Comparison of ENCODE assay signal across 8 mouse cellular contexts in the genomic region with DNA sequence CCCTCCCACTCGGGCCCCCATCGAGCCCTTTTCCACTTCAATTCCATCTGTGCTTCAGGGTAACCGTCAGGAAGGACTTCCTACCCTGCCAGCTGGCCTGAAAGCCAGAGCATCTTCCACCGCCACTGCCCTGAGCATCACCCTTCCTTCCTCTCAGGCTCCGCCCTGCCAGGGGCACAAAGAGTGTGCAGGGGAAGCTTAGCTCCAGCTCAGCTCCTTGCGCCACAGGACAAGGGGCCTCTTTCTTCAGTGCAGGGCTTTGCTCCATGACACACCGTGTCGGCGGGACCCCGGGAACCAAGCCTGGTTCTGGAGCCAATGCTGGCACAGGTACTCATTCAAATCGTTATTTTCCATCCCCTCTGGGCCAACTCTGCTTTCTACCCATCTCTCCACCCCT.
A peak's percentile ranks its signal among the peaks of the same experiment; 100 is the strongest.
DNase-seq lines count a peak whose midpoint lies in the region; ATAC-seq lines count a peak whose summit lies in the region.

No protein-coding gene starts in this region.

- H3K4me3 ChIP-seq in midbrain, embryonic 12.5 days: no peak overlapping the region
- no peak overlapping the region for H3K4me3 ChIP-seq in midbrain, embryonic 16.5 days (ENCODE audit: low read depth, low read length)

- peak; percentile 36 to 50 for DNase-seq in cerebellum, postnatal 14 days
- no peak for DNase-seq in cerebellum, adult 8-10 months
- peak; percentile 14 to 64 for DNase-seq in kidney, postnatal 25 days
- peak; percentile 60 for DNase-seq in retina, postnatal 1 day
- DNase-seq in MN1 (ENCODE audit: low spot score): no peak
- DNase-seq in right cerebral cortex, postnatal 36 days (ENCODE audit: low spot score in 2 of 2): no peak

- H3K9me3 ChIP-seq in midbrain, embryonic 12.5 days: no peaks in the 10 kb centered on the region
- no peaks in the 10 kb centered on the region for H3K9me3 ChIP-seq in midbrain, embryonic 16.5 days (replicated peaks; ENCODE audit: control insufficient read depth, low read length, poor library complexity, severe bottlenecking)

- peaks cover 29% of the 10 kb centered on the region for H3K4me1 ChIP-seq in midbrain, embryonic 12.5 days
- H3K4me1 ChIP-seq in midbrain, embryonic 16.5 days (ENCODE audit: control insufficient read depth, insufficient read depth, low read length): peaks cover 3% of the 10 kb centered on the region; the same call in 1 of the 2 replicates

- no peaks in the 10 kb centered on the region for H3K36me3 ChIP-seq in midbrain, embryonic 12.5 days
- H3K36me3 ChIP-seq in midbrain, embryonic 16.5 days (ENCODE audit: control insufficient read depth, insufficient read depth, low read length): no peaks in the 10 kb centered on the region

- 0 out of 2 replicates have a peak overlapping the region, but pooled peaks have one; percentile 6 for H3K9ac ChIP-seq in midbrain, embryonic 12.5 days (replicated peaks)
- H3K9ac ChIP-seq in midbrain, embryonic 16.5 days (ENCODE audit: low read depth, low read length): no peak overlapping the region

- peaks cover 82% of the 10 kb centered on the region for H3K27me3 ChIP-seq in midbrain, embryonic 12.5 days
- H3K27me3 ChIP-seq in midbrain, embryonic 16.5 days (ENCODE audit: control insufficient read depth, insufficient read depth, low read depth, low read length): peaks cover 5% of the 10 kb centered on the region

- peak overlapping the region; percentile 25; the same call in 1 of the 2 replicates for H3K4me2 ChIP-seq in midbrain, embryonic 12.5 days (replicated peaks)
- no peak overlapping the region for H3K4me2 ChIP-seq in midbrain, embryonic 16.5 days (ENCODE audit: low read length)

- no peak overlapping the region for H3K27ac ChIP-seq in midbrain, embryonic 12.5 days (replicated peaks)
- no peak overlapping the region for H3K27ac ChIP-seq in midbrain, embryonic 16.5 days (ENCODE audit: low read length)

- 24% methylated on average over 11 of the region's 11 CpGs for WGBS in midbrain, embryonic 12.5 days
- 20% methylated on average over 11 of the region's 11 CpGs for WGBS in midbrain, embryonic 16.5 days

- peak; percentile 31; the same call in 1 of the 2 replicates for ATAC-seq in midbrain, embryonic 12.5 days (ENCODE audit: low FRiP score, low read depth)
- no peak for ATAC-seq in midbrain, embryonic 16.5 days

Comparison
In these comparisons a context has a peak if more than half of its experiments do, and no peak if none do; other contexts are left out.
1. DNase-seq: peak in cerebellum, postnatal 14 days (2 of 2), kidney, postnatal 25 days (2 of 2) and retina, postnatal 1 day (single experiment); none in cerebellum, adult 8-10 months (single experiment), MN1 (single experiment) and right cerebral cortex, postnatal 36 days (0 of 2).